Mouse (Mus musculus) sigmoid colon, adult 10 weeks (tissue): ENCODE data around the gene Gm5136. TPM values are rescaled to one million over a fixed set of nuclear protein-coding genes. Genes with fewer than 3 reads are reported as not detected.

Experiments used
- polyA plus RNA-seq: library from polyadenylated mRNA; stranded (reverse); fragments of 350-450 nt; fragmentation: Illumina TruSeq; extraction: RNeasy Lipid Tissue Mini Kit (QIAGEN cat#74804); gene quantifications from one replicate; pipeline ENCODE4 v1.2.3, GENCODE M21; 2014; ENCODE audit warnings: low read depth, low replicate concordance

The Gm5136 gene
- not detected for polyA plus RNA-seq

GRCm38 (mm10) chr10:108699946-108700345, at the start of gene Gm5136:
Gene Gm5136 (minus strand): TSS chr10:108700160.

